Mouse (Mus musculus): ENCODE data around the gene Csrnp3. TPM values are rescaled to one million over a fixed set of nuclear protein-coding genes. Genes with fewer than 3 reads are reported as not detected.

Gene Csrnp3
- total RNA-seq, 2 experiments from 2014 or later: not detected

DNA sequence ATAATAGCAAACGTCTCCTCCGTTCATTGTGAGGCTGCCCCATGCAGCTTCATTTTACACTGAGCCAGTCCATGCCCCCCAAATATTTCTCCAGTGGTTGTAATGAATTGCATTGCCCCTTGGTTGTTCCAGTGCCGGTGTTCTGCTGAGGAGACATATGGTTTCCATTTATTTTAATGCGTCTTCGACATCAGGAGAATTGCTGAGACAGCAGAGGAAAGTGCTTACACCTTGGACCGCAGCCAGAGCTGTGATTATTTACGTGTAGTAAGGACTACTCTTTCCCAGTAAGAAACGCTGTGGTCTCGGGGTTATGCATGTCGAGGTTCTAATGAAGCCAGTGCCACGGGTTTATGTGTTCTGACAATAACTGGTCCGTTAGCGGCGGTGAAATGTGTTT lies 147.8 kb downstream of the Csrnp3 start:
- no peak for ATAC-seq (replicated peaks; ENCODE audit: low FRiP score, poor library complexity, severe bottlenecking)

GRCm38 (mm10) chr2:65994886-65995468 lies 149.4 kb downstream of the Csrnp3 start:
- no peak for ATAC-seq (replicated peaks; ENCODE audit: low FRiP score, poor library complexity, severe bottlenecking)

GRCm38 (mm10) chr2:65998747-65999146 lies 153.2 kb downstream of the Csrnp3 start:
- no peak for ATAC-seq (replicated peaks; ENCODE audit: low FRiP score, poor library complexity, severe bottlenecking)

DNA sequence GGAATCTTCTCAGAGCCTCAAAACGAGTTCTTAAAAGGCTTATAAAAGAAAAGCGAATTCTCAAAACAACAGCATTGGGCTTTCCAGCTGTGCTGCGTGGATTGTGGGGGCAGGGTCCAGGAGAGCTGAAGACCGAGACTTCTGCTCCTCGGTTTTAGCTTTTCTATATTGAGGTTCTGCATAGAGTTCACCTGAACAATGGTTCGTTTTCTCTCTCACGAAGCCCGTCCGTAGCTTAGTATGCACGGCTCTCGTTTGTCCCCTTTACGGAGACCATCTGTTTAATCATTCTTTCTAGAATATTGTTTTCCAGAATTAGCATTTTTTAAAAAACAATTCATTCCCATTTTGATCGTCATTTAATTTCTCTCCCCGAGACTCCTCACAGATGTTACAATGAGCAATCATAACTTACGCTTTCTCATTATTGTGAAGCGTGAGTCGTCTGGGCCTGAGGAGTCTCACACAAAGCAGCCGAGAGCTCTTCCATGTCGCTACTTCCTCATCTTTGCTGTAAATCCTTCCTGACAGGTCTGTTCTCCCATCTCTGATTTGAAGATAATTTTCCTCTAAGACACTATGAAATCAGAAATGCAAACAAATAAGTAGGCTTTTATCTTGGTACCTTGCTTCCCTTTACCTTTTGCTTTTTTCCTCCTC lies 163.6 kb downstream of the Csrnp3 start:
- no peak for ATAC-seq (replicated peaks; ENCODE audit: low FRiP score, poor library complexity, severe bottlenecking)

DNA sequence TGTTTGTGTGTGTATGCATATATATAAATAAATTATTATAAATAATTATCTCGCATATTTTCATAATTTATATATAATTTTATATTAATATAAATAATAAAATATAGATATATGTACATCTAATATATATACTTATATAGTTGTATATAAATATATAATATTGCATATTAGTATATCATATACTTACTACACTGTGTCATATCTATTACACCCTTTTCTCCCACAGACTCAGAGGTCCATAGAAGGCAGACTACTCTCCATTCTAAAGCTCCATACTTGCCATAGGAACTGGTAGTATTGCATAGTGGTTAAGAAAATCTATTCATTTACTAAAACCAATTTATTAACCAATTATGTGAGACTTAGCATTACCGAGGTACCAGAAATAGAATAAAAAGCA lies 164.1 kb downstream of the Csrnp3 start:
- no peak for ATAC-seq (replicated peaks; ENCODE audit: low FRiP score, poor library complexity, severe bottlenecking)

DNA sequence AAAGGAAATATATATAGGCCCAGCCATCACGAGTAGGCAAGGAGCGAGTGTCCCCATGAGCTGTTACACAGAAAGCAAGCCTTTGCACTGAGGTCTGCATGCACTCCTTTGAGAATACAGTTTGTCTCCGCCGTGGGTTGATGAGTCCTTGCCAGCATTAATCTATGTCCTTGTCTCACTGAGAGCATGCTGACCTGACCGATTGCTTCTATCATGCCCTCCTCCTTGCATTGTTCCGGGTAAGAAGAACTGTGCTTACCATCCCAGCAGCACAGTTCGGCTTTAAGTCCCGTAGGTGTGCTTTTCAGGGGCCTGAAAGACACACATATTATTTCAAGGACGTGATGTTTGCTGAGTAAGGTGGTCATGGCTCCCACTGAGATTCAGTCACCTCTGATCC lies 173.1 kb downstream of the Csrnp3 start:
- ATAC-seq (replicated peaks; ENCODE audit: low FRiP score, poor library complexity, severe bottlenecking): no peak

DNA sequence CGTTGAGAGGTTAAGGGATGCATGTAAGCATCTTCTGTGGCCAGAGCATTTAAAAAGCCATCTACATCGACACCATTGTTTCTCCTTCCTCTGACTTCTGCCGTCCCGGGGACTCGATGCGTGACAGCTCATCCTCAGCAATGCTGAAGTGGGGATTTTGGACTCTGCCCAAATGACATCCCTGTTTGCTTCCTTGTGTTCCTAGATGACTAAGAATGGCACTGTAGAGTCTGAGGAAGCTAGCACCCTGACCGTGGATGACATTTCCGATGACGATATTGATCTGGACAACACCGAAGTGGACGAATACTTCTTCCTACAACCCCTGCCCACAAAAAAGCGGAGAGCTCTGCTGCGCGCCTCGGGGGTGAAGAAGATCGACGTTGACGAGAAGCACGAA lies 173.7 kb downstream of the Csrnp3 start:
- ATAC-seq (replicated peaks; ENCODE audit: low FRiP score, poor library complexity, severe bottlenecking): no peak

- no peak for ATAC-seq (replicated peaks; ENCODE audit: low FRiP score, poor library complexity, severe bottlenecking)
These were observed 177.9 kb downstream of the Csrnp3 start for GRCm38 (mm10) chr2:66023419-66023818.

DNA sequence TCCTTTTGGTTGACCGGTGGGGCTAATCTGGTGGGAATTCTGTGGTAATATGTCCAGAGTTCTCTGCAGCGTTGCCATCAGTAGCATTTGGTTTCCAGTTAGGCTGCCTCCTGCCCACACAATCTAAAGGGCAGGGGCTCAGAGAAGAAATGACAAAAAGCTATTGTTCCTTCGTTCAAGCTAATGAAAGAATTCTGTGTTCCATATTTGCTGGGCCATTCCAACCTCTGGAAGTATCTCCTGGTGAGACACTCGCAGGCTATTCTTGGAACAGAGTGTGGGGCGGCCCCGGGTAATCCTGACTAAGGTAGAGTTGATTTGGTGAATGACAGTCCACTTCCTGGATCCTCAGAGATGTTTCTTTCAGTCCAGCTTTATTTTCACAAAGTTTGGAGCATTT lies 179.3 kb downstream of the Csrnp3 start:
- ATAC-seq (replicated peaks; ENCODE audit: low FRiP score, poor library complexity, severe bottlenecking): no peak

- no peak for ATAC-seq (replicated peaks; ENCODE audit: low FRiP score, poor library complexity, severe bottlenecking)
These were observed 183.2 kb downstream of the Csrnp3 start for GRCm38 (mm10) chr2:66028812-66029211.

DNA sequence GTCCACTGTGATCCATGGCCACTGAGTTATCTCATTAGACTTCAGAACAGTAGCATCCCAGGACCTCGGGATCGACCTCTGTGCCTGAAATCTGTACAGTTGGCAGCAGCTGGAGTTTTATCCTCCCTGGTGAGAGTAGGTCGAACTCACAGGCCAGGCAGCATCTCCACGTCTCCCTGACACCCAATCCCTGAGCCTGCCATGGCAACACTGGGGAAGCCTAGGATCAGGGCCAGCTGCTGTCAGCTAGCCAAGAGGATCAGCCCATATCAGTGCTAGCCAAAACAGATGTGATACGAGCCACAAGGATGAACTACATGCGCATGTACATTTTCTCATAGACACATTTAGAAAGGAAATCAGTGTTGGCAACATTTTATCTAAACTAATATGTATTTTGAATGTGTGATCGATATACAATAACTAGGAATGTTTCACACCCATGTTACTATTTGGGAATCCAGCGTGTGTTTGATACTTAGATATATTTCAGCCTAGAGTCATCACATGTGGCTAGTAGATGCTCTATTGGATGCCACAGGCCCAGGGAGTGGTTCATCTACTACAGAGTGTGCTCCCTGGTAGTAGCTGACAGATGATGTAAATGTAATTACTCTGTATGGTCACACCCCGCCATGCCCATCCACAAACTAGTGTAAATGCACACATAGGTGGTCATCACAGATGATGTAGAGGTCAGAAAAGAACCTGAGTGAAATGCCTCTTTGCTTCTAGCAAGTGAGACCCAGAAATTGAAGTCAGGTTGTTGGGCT lies 189.5 kb downstream of the Csrnp3 start:
- ATAC-seq (replicated peaks; ENCODE audit: low FRiP score, poor library complexity, severe bottlenecking): no peak

DNA sequence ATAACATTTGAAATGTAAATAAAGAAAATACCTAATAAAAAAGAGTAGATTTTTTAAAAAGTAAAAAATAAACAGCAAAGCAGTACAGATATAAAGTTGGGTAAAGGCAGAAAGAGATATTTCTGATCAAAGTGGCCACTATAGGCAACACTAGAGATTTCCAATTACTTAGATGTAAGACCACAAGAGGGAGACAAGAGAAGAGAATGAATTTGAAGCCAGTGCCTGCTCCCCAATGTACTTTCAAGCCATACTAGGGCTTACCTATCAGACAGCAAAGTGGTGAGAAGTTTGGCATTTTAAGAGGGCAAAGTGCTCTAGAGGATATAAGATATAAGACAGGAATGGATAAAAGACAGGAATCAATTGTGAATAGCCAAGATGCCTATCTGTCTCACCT lies 195.0 kb downstream of the Csrnp3 start:
- ATAC-seq (replicated peaks; ENCODE audit: low FRiP score, poor library complexity, severe bottlenecking): no peak

DNA sequence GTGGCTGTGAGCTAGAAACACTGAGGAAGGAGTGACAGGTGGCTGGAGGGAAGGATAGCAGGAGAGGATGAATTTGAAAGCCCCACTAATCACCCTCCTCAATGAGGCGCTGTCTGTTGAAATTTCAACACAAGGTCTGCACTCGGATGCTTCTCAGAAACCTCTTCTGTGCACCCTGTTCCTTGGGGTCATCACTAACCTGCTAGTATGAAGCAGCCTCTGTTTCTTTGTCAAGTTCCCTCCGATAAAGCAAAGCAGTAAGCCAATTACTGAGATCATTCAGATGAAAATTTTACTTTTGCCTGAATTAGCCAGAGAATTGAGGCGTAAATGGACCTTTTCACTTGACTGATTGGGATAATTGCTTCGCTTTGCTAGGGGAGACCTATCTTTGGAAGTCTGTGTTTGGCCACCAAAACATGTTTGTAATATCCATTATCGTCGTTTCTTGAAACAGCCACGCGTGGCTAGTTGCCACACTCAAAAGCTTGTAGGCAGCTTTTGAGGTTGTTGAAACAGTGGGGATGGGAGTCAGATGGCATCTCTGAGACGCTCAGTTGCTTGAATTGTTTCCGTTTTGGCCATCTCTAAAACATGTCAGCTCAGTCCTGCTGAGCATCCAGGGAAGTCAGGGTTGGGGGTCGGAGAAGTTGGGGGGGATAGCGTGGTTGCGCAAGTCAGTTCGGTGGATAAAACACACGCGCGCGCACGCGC lies 195.8 kb downstream of the Csrnp3 start:
- ATAC-seq (replicated peaks; ENCODE audit: low FRiP score, poor library complexity, severe bottlenecking): no peak

GRCm38 (mm10) chr2:66041917-66042419 lies 196.4 kb downstream of the Csrnp3 start:
- no peak for ATAC-seq (replicated peaks; ENCODE audit: low FRiP score, poor library complexity, severe bottlenecking)

- no peak for ATAC-seq (replicated peaks; ENCODE audit: low FRiP score, poor library complexity, severe bottlenecking)
These were observed 198.2 kb downstream of the Csrnp3 start for GRCm38 (mm10) chr2:66043441-66044404.

- ATAC-seq (replicated peaks; ENCODE audit: low FRiP score, poor library complexity, severe bottlenecking): no peak
These were observed 199.0 kb downstream of the Csrnp3 start for GRCm38 (mm10) chr2:66044405-66045089.

GRCm38 (mm10) chr2:66063291-66063690 lies 217.7 kb downstream of the Csrnp3 start:
- no peak for ATAC-seq (replicated peaks; ENCODE audit: low FRiP score, poor library complexity, severe bottlenecking)

DNA sequence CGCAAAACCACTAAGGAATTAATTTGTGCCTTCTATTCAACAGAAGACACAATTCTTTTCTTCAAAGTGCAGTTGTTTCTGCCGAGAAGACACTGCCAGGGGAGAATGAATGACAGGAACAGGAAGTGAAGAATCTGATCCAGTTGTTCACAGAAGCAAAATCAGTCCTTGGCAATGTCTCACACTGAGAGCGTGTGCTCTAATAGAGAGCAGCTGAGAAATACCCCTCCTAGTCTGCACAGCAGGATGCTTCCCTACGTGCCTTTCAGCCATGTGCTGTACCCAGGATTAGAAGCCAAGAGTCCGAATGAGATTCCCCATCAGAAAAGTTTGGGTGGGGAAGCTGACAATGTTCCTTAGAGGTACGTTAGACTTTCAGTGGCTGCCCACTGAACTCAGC lies 223.9 kb downstream of the Csrnp3 start:
- no peak for ATAC-seq (replicated peaks; ENCODE audit: low FRiP score, poor library complexity, severe bottlenecking)

DNA sequence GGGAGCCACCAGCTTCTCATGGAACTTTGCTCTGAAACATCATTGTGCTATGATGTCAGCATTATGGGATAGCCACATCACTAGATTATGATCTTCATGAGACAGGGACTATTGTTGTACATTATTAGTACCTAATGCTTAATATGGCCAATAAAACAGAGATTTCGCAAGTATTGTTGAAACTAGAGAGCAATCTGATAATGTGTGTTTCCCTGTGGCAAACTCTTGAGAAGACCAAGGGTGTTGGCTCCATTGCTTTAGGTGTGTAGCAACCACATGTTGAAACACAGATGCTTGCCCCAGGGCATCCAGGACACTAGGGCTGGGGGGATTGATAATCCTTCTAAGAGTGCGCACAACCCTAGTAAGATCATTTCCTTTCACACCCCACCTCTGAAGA lies 235.2 kb downstream of the Csrnp3 start:
- no peak for ATAC-seq (replicated peaks; ENCODE audit: low FRiP score, poor library complexity, severe bottlenecking)

All from erythroid progenitor cell, adult 5-6 weeks (primary cell).